Mouse (Mus musculus) ES-E14 (cell line): ENCODE measurements at regions not wholly inside any gene's neighbourhood (a gene's known extent, or its start where the extent isn't known, plus 50 kb on each side); places are given as distances from the start of the nearest gene placed in this dataset.

Source experiments
- DNase-seq: peaks from one replicate; pipeline ENCODE4 v3.0.0-alpha.2; 2013; ENCODE audit warnings: low read depth, low spot score
- H3K27ac ChIP-seq: 2 replicates; pipeline ENCODE4 v1.5.1; 2012; ENCODE audit warnings: low read depth, mild to moderate bottlenecking, low read length, moderate library complexity, mixed read lengths; ENCODE audit not compliant: poor library complexity, insufficient read depth, severe bottlenecking
- H3K36me3 ChIP-seq: 2 replicates; pipeline ENCODE4 v1.6.1; 2012; ENCODE audit warnings: mild to moderate bottlenecking, low read length, moderate library complexity, mixed read lengths; ENCODE audit not compliant: control insufficient read depth, poor library complexity, insufficient read depth, severe bottlenecking
- H3K4me1 ChIP-seq, 2 experiments: fragments of 150-350 bp in 1 of 2; sonication (generic) in 1 of 2; 2 replicates each; pipeline ENCODE4 v1.6.1; 2012; ENCODE audit warnings: low read length in 2 of 2, mild to moderate bottlenecking in 1 of 2, mixed read lengths in 1 of 2; ENCODE audit not compliant: control insufficient read depth in 2 of 2, insufficient read depth in 2 of 2, poor library complexity in 1 of 2
- H3K4me3 ChIP-seq, 2 experiments: fragments of 150-350 bp in 1 of 2; sonication (generic) in 1 of 2; 2 replicates each; pipeline ENCODE4 v1.5.1; 2012; ENCODE audit warnings: low read length in 2 of 2, low read depth in 1 of 2, mild to moderate bottlenecking in 1 of 2, mixed read lengths in 1 of 2; ENCODE audit not compliant: insufficient read depth in 1 of 2, poor library complexity in 1 of 2, severe bottlenecking in 1 of 2
- H3K9ac ChIP-seq: 2 replicates; pipeline ENCODE4 v1.6.1; 2012; ENCODE audit warnings: low read depth, mild to moderate bottlenecking, low read length, mixed read lengths; ENCODE audit not compliant: poor library complexity, insufficient read depth, severe bottlenecking
- H3K9me3 ChIP-seq: fragments of 150-350 bp; sonication (generic); 2 replicates; pipeline ENCODE4 v1.6.1; 2012; ENCODE audit warnings: low read depth, mild to moderate bottlenecking, low read length; ENCODE audit not compliant: control insufficient read depth, insufficient read depth
- CHD2 ChIP-seq: IDR thresholded peaks from 2 replicates; pipeline ENCODE4 v1.6.1; 2014; ENCODE audit warnings: mild to moderate bottlenecking, low read depth, low read length, inconsistent platforms
- HCFC1 ChIP-seq: IDR thresholded peaks from 2 replicates; pipeline ENCODE4 v1.6.1; 2012; ENCODE audit warnings: low read length, inconsistent platforms, borderline replicate concordance; ENCODE audit not compliant: insufficient read depth
- MAFK ChIP-seq: IDR thresholded peaks from 2 replicates; pipeline ENCODE4 v1.6.1; 2014; ENCODE audit warnings: mild to moderate bottlenecking, low read depth, low read length, inconsistent platforms; ENCODE audit not compliant: insufficient read depth
- ZC3H11A ChIP-seq: IDR thresholded peaks from 2 replicates; pipeline ENCODE4 v1.6.1; 2012; ENCODE audit warnings: low read depth, mild to moderate bottlenecking, inconsistent platforms, low read length, borderline replicate concordance
- ZNF384 ChIP-seq: IDR thresholded peaks from 2 replicates; pipeline ENCODE4 v1.6.1; 2012; ENCODE audit warnings: low read depth, low read length, inconsistent platforms
- in situ Hi-C, 2 experiments: fragments of 600-800 bp; cut with MboI; formaldehyde crosslinking; loops; one replicate each; pipeline ENCODE4 v1.15.1; 2025; ENCODE audit warnings: low sequenced_read_pairs in 2 of 2, inconsistent platforms in 1 of 2; ENCODE audit not compliant: unreplicated experiment in 2 of 2

DNA sequence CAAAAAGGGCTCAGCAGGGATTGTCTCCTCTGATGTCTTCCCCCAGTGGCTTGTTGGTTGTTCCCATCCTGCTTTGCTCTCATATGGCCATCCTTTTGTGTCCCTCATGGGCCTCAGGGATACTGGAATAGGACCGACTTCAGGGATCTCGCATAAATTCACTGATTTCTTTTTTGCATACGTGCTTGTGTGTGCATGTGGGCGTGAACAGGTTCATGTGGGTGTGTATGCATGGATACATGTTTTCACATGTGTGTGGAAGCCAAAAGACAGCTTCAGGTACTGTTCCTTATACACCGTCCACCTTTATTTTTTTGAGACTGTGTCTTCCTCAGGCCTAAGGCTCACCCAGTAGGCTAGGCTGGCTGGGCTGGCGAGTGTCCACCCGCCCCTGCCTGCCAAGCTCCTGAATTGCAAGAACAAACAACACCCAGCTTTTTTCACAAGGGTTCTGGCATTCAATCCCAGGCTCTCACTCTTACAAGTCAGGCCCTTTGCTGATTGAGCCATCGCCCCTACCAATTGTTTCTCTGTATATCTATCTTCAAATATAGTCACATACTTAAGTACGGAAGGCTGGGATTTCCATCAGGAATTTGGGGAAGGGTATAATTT is 127.0 kb upstream of the Hmgn3 start:
- no peak overlapping the region for H3K4me3 ChIP-seq

DNA sequence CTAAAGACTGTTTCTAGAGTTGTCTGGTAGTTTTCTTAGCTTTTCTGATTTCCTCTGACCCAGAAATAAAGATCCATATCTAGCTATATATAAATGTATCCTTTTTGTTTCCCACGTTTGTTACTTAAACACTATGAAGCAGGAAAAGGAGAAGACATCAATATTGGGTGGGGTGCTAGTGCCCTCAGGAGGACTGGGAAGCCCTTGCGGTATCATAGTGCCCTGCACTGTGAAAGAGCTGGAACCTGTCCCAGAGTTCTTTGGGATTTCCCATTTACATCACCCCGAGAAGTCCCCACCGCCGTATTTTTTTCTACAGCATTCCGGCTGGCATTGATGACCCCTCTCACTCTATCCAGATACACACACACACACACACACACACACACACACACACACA is 119.3 kb upstream of the Hmgn3 start:
- Histone ChIP-seq H3K36me3 (no peaks in the 10 kb centered on the region), H3K4me3 (no peak overlapping the region), H3K9me3 (no peaks in the 10 kb centered on the region), H3K4me1 (no peaks in the 10 kb centered on the region), H3K27ac (no peak overlapping the region), H3K9ac (no peak overlapping the region)
- in situ Hi-C loops, result no loop called here
- TF ChIP-seq MAFK, result no peak
- TF ChIP-seq CHD2, result no peak
- TF ChIP-seq ZNF384, result no peak
- TF ChIP-seq HCFC1, result no peak
- no peak for TF ChIP-seq ZC3H11A
- DNase-seq, result no peak

More for the DNA sequence above, 127.0 kb upstream of the Hmgn3 start:
- in situ Hi-C loops, result no loop called here
- Histone ChIP-seq H3K27ac (no peak overlapping the region), H3K4me1 (no peaks in the 10 kb centered on the region), H3K9ac (no peak overlapping the region), H3K9me3 (no peaks in the 10 kb centered on the region), H3K36me3 (no peaks in the 10 kb centered on the region)
- TF ChIP-seq ZC3H11A (no peak), HCFC1 (no peak), CHD2 (no peak), MAFK (no peak), ZNF384 (no peak)
- no peak for DNase-seq

- no peak for TF ChIP-seq CHD2
- TF ChIP-seq HCFC1, result no peak
- no peak for TF ChIP-seq ZNF384
- TF ChIP-seq MAFK, result no peak
- no peak for TF ChIP-seq ZC3H11A
- no peaks in the 10 kb centered on the region for H3K9me3 ChIP-seq
- H3K27ac ChIP-seq, result no peak overlapping the region
- H3K36me3 ChIP-seq, result no peaks in the 10 kb centered on the region
- in situ Hi-C loops, result no loop called here
- no peak overlapping the region for H3K9ac ChIP-seq
- no peak for DNase-seq
- no peaks in the 10 kb centered on the region for H3K4me1 ChIP-seq
- H3K4me3 ChIP-seq, result no peak overlapping the region
These were observed 113.0 kb upstream of the Hmgn3 start for GRCm38 (mm10) chr9:83259511-83259910.

GRCm38 (mm10) chr9:83258986-83259385 is 112.5 kb upstream of the Hmgn3 start:
- DNase-seq, result no peak
- in situ Hi-C loops, result no loop called here
- no peaks in the 10 kb centered on the region for H3K9me3 ChIP-seq
- H3K9ac ChIP-seq, result no peak overlapping the region
- H3K4me3 ChIP-seq, result no peak overlapping the region
- TF ChIP-seq MAFK, result no peak
- no peak for TF ChIP-seq ZNF384
- no peak for TF ChIP-seq CHD2
- no peak for TF ChIP-seq ZC3H11A
- no peak for TF ChIP-seq HCFC1
- no peaks in the 10 kb centered on the region for H3K36me3 ChIP-seq
- H3K27ac ChIP-seq, result no peak overlapping the region
- no peaks in the 10 kb centered on the region for H3K4me1 ChIP-seq

DNA sequence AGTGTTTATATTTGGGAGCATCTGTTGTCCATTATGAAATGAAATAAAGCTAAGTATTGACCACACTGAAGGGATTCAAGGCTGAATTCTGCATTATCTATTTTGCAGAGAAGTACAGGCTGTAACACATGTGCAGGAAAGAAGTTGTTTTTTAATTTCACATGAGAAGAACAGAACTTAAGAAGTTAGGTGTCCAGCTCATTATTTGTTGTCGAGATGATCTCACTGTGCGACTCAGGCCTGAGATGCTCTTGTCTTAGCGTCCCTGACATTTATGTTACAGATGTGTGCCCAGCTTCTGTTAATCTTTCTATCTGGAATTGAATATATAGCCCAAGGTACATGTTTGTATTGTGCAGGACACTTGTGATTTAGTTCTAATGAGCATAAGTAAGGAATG is 112.0 kb upstream of the Hmgn3 start:
- H3K27ac ChIP-seq, result no peak overlapping the region
- DNase-seq, result no peak
- no peaks in the 10 kb centered on the region for H3K4me1 ChIP-seq
- no peak overlapping the region for H3K9ac ChIP-seq
- in situ Hi-C loops, result no loop called here
- H3K9me3 ChIP-seq, result no peaks in the 10 kb centered on the region
- H3K4me3 ChIP-seq, result no peak overlapping the region
- no peaks in the 10 kb centered on the region for H3K36me3 ChIP-seq
- TF ChIP-seq MAFK (no peak), HCFC1 (no peak), ZC3H11A (no peak), CHD2 (no peak), ZNF384 (no peak)
